Mouse (Mus musculus) kidney, embryonic 14.5 days (tissue): Measurements from ENCODE around the gene Adcy1. TPM values are rescaled to one million over a fixed set of nuclear protein-coding genes. Genes with fewer than 3 reads are reported as not detected.

Experiments
- ATAC-seq: fragments of 200-750 bp; cut with Nextera tagmentation; 2 replicates; pipeline ENCODE4 v1.8.0; 2017; ENCODE audit warnings: moderate number of reproducible peaks, mild to moderate bottlenecking, moderate TSS enrichment, moderate library complexity; ENCODE audit not compliant: low FRiP score, low TSS enrichment
- H3K27ac ChIP-seq: fragments of 300-500 bp; sonication (generic); 2 replicates; pipeline ENCODE4 v1.5.1; 2014; ENCODE audit warnings: low read depth, mild to moderate bottlenecking, low read length, moderate library complexity, mixed read lengths
- H3K27me3 ChIP-seq: fragments of 300-500 bp; sonication (generic); 2 replicates; pipeline ENCODE4 v1.6.1; 2014; ENCODE audit warnings: mild to moderate bottlenecking, low read length; ENCODE audit not compliant: control insufficient read depth, insufficient read depth
- H3K36me3 ChIP-seq: fragments of 300-500 bp; sonication (generic); 2 replicates; pipeline ENCODE4 v1.6.1; 2014; ENCODE audit warnings: low read length, mixed read lengths; ENCODE audit not compliant: control insufficient read depth, insufficient read depth
- H3K4me1 ChIP-seq: fragments of 300-500 bp; sonication (generic); 2 replicates; pipeline ENCODE4 v1.6.1; 2014; ENCODE audit warnings: low read length, mixed read lengths; ENCODE audit not compliant: control insufficient read depth, insufficient read depth
- H3K4me2 ChIP-seq: fragments of 300-500 bp; sonication (generic); replicated peaks from 2 replicates; pipeline ENCODE4 v1.6.1; 2014; ENCODE audit warnings: low read depth, mild to moderate bottlenecking, low read length
- H3K4me3 ChIP-seq: fragments of 300-500 bp; sonication (generic); 2 replicates; pipeline ENCODE4 v1.5.1; 2014; ENCODE audit warnings: mild to moderate bottlenecking, low read length
- H3K9ac ChIP-seq: fragments of 300-500 bp; sonication (generic); 2 replicates; pipeline ENCODE4 v1.6.1; 2014; ENCODE audit warnings: low read depth, mild to moderate bottlenecking, low read length, moderate library complexity
- H3K9me3 ChIP-seq: fragments of 300-500 bp; sonication (generic); 2 replicates; pipeline ENCODE4 v1.6.1; 2016; ENCODE audit warnings: low read length; ENCODE audit not compliant: control insufficient read depth
- WGBS: fragments of 180-500 bp; shearing (Covaris S2); extraction: QIAGEN DNeasy Blood & Tissue Kit; methylation state at CpG from one replicate; pipeline ENCODE4 v1.1.7; 2014; 5-methylcytosine and 5-hydroxymethylcytosine counted together
- polyA plus RNA-seq: library from polyadenylated mRNA; unstranded; fragments of >200 nt; fragmentation: Nextera tagmentation; extraction: Ambion mirVana; gene quantifications from 2 replicates; pipeline ENCODE4 v1.2.1, GENCODE M21; 2014

Gene Adcy1
- polyA plus RNA-seq, 1 experiment from 2014 or later, result 2.3 TPM

DNA sequence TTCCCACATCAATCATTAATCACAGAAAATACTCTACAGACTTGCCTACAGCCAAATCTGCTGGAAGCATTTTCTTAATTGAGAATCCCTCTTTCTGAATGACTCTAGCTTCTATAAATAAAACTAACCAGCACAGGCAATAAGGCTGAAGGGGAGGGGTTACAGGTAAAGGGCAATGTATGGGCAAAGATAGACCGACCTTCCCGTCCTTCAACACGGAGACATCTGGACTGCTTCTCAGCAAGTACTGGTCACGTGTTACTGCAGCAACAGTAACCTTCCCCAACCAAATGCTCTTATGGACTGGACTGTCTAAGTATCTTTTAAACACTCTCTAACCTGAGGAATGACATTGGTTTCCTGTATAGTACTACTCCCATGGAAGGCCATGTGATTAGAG is 9.6 kb upstream of the Adcy1 start:
- H3K4me3 ChIP-seq, result no peak overlapping the region
- WGBS, result 89% methylated on average over 4 of the region's 4 CpGs
- H3K4me2 ChIP-seq, result no peak overlapping the region
- H3K9me3 ChIP-seq, result no peaks in the 10 kb centered on the region
- no peaks in the 10 kb centered on the region for H3K36me3 ChIP-seq
- peaks cover 7% of the 10 kb centered on the region; the same call in 1 of the 2 replicates for H3K4me1 ChIP-seq
- ATAC-seq, result no peak
- H3K27me3 ChIP-seq, result peaks cover 10% of the 10 kb centered on the region
- H3K9ac ChIP-seq, result no peak overlapping the region
- H3K27ac ChIP-seq, result no peak overlapping the region

DNA sequence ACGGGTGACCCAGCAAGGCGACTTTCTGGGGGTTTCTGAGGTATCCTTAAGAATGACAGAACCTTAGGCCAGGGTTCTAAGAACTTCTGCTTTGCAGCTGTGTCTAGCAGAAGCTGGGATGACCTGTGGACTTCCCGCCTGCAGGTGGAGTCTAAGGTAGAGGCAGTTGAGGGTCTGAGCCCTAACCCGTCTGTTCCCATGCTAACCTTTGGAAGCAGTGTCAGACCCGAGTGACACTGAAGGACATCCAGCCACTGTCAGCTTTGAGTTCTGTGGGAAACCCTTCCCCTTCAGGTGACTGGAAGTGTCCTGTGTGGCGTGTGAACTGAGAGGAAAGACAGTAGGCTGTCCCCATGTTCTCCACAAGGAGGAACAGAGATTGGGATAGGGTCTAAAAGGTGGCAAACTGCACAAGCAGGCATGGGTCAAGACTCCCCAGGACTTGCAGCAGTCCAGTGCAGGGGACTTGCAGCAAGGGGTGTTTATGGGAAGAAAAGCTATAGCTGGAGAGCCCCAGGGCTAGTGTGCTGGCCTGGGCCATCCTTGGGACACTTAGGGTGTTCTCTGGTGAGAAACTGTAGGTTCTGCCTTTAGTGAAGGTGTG is 8.5 kb upstream of the Adcy1 start:
- H3K9me3 ChIP-seq, result no peaks in the 10 kb centered on the region
- WGBS, result 79% methylated on average over 6 of the region's 6 CpGs
- no peak overlapping the region for H3K4me3 ChIP-seq
- H3K4me1 ChIP-seq, result peaks cover 7% of the 10 kb centered on the region; the same call in 1 of the 2 replicates
- H3K9ac ChIP-seq, result no peak overlapping the region
- H3K36me3 ChIP-seq, result no peaks in the 10 kb centered on the region
- H3K4me2 ChIP-seq, result no peak overlapping the region
- H3K27me3 ChIP-seq, result peaks cover 10% of the 10 kb centered on the region
- H3K27ac ChIP-seq, result no peak overlapping the region
- ATAC-seq, result no peak

DNA sequence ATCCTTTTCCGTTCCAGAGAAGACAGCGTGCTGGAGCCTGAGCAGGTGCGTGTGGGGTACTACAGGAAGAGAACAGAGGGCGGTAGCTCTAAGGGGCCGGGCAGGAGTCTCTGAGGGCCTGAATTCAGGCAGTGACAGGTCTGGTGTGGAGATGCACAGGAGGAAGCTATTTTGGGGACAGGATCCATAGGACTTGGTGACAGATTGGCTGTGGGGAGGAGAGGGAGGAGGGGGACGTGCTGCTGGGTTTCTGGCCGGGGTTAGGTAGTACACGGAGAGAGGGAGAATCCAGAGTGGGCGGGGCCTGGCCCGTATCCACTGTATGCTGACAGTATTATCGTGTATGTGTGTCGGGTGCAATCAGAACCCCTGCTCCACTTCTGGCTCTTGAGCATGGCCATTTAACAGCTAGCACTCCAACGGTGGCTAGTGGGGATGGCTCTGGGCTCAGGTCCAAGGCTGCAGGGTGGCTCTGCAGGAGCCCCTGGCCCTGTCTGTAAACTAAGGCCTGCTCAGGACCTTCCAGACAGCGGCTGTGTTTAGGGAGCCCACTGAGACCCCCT is 7.8 kb upstream of the Adcy1 start:
- Histone ChIP-seq H3K4me2 (0 out of 2 replicates have a peak overlapping the region, but pooled peaks have one; percentile 6), H3K9me3 (no peaks in the 10 kb centered on the region), H3K9ac (no peak overlapping the region), H3K4me1 (peaks cover 7% of the 10 kb centered on the region; the same call in 1 of the 2 replicates), H3K4me3 (no peak overlapping the region), H3K36me3 (no peaks in the 10 kb centered on the region), H3K27ac (no peak overlapping the region), H3K27me3 (peaks cover 12% of the 10 kb centered on the region)
- peak; percentile 52; the same call in 1 of the 2 replicates for ATAC-seq
- 27% methylated on average over 14 of the region's 14 CpGs for WGBS

DNA sequence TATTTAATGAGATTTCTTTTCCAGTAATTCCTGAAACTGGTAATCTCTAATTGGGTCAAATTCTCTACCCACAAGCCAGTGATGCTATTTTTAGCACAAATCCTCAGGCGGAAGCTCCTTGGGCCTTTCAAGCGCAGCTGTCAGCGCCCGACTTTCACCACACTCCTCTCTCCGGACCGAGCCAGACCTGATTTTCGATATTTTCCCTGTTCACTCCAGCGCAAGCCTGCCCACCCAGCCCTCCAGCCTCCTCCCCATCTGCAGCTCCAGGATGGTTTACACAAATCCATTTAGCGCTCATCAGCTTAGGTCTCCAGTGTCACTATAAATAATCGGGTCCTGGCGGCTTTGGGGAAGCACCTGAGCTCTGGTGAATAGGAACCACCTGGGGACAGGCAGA is 7.2 kb upstream of the Adcy1 start:
- no peak overlapping the region for H3K4me2 ChIP-seq
- peak; percentile 28; the same call in 1 of the 2 replicates for ATAC-seq
- no peak overlapping the region for H3K4me3 ChIP-seq
- peaks cover 17% of the 10 kb centered on the region for H3K27me3 ChIP-seq
- no peak overlapping the region for H3K27ac ChIP-seq
- H3K4me1 ChIP-seq, result peaks cover 7% of the 10 kb centered on the region; the same call in 1 of the 2 replicates
- H3K9ac ChIP-seq, result no peak overlapping the region
- WGBS, result 22% methylated on average over 11 of the region's 11 CpGs
- no peaks in the 10 kb centered on the region for H3K9me3 ChIP-seq
- no peaks in the 10 kb centered on the region for H3K36me3 ChIP-seq

DNA sequence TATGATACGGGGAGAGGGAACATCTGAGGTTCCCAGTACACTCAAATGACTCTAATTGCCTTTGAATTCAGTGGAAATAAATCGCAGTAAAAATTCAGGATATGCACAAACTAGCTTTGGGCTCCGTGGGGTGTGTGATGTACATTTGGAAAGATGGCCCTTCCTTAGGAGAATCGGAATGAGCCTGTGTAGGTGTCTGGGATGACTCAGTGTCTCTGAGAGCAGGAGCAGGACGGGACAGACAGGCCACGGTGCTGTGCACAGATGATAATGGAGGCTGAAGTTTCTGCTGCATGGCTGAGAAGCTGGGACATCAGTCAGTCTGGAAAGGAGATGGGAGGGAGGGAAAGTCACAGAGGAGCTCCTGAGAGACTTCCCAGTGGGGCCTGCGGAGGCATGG is 5.5 kb upstream of the Adcy1 start:
- Histone ChIP-seq H3K9ac (no peak overlapping the region), H3K27ac (no peak overlapping the region), H3K4me1 (peaks cover 7% of the 10 kb centered on the region; the same call in 1 of the 2 replicates), H3K27me3 (peaks cover 34% of the 10 kb centered on the region), H3K36me3 (no peaks in the 10 kb centered on the region), H3K9me3 (no peaks in the 10 kb centered on the region), H3K4me2 (no peak overlapping the region), H3K4me3 (no peak overlapping the region)
- 86% methylated on average over 7 of the region's 7 CpGs for WGBS
- no peak for ATAC-seq

DNA sequence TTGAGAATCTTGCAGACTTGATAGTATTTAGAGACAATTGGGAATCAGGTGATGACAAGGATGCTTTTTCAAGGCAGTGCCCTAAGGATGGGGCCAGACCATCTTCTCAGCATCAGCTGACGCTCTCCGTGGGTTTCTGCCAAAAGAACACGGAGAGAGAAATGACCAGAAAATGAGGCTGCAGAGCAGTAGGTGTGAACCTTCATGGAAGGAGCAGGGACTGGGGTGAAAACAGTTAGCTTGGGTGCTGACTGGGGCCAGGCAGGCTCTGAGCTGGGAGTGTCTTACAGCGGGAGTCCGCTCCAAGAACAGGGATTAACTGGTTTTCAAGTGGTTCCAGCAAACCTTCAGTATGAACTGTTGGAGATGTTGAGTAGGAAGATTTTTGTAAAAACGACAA is 1.3 kb upstream of the Adcy1 start:
- Histone ChIP-seq H3K9ac (no peak overlapping the region), H3K4me3 (no peak overlapping the region), H3K27ac (no peak overlapping the region), H3K4me2 (no peak overlapping the region), H3K27me3 (peaks cover 50% of the 10 kb centered on the region), H3K36me3 (no peaks in the 10 kb centered on the region), H3K9me3 (no peaks in the 10 kb centered on the region), H3K4me1 (peaks cover 2% of the 10 kb centered on the region; the same call in 1 of the 2 replicates)
- ATAC-seq, result no peak
- 46% methylated on average over 6 of the region's 6 CpGs for WGBS

DNA sequence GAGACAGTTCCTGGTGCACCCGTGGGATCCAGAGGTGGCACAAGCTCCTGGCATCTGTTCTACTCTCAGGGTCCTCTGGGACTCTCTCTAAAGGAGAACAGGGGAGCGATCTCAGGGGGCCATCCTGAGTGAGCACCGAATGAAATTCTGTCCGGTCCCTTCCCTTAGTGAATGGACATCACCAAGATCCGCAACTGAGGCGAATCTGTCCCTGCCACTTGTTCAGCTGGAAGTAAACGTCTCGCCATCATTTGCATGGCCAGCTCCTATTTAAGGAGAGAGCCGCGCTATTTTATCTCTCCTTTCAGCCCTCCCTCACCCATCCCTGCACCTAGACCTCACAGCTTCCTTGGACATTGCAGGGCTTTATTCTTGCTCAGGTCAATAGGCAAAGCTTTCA is 723 bp upstream of the Adcy1 start:
- no peaks in the 10 kb centered on the region for H3K9me3 ChIP-seq
- H3K4me3 ChIP-seq, result peak overlapping the region; percentile 52
- H3K27me3 ChIP-seq, result peaks cover 49% of the 10 kb centered on the region
- no peaks in the 10 kb centered on the region for H3K36me3 ChIP-seq
- H3K9ac ChIP-seq, result no peak overlapping the region
- WGBS, result 13% methylated on average over 10 of the region's 10 CpGs
- ATAC-seq, result no peak
- no peak overlapping the region for H3K27ac ChIP-seq
- peaks cover 2% of the 10 kb centered on the region; the same call in 1 of the 2 replicates for H3K4me1 ChIP-seq
- peak overlapping the region; percentile 89 for H3K4me2 ChIP-seq

DNA sequence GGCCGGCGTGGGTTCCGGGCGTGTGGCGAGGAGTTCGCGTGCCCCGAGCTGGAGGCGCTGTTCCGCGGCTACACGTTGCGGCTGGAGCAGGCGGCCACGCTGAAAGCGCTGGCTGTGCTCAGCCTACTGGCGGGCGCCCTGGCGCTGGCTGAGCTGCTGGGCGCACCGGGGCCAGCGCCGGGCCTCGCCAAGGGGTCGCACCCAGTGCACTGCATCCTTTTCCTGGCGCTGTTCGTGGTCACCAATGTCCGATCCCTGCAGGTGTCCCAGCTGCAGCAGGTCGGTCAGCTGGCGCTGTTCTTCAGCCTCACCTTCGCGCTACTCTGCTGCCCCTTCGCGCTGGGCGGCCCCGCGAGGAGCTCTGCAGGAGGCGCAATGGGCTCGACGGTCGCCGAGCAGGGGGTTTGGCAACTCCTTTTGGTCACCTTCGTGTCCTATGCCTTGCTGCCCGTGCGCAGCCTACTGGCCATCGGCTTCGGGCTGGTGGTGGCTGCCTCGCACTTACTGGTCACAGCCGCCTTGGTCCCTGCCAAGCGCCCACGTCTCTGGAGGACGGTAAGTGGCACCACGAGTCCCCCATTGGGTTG is 485 bp downstream of the Adcy1 start:
- WGBS, result under 1% methylated on average over 46 of the region's 53 CpGs
- ATAC-seq, result peak; percentile 71

More for the DNA sequence above, 485 bp downstream of the Adcy1 start:
- Histone ChIP-seq H3K9ac (peak overlapping the region; percentile 54), H3K4me3 (peak overlapping the region; percentile 52), H3K9me3 (no peaks in the 10 kb centered on the region), H3K4me2 (peak overlapping the region; percentile 89), H3K27me3 (peaks cover 49% of the 10 kb centered on the region), H3K4me1 (peaks cover 2% of the 10 kb centered on the region; the same call in 1 of the 2 replicates), H3K27ac (no peak overlapping the region), H3K36me3 (no peaks in the 10 kb centered on the region)
